Mouse (Mus musculus) forebrain, embryonic 16.5 days (tissue): Measurements from ENCODE around the gene Col5a2. TPM values are rescaled to one million over a fixed set of nuclear protein-coding genes. Genes with fewer than 3 reads are reported as not detected.
"Not testable (repeated sequence)": the region's sequence is repeated elsewhere in the genome, so short reads cannot be mapped to it uniquely, and the experiment has no call there.

Source experiments
- ATAC-seq: fragments of 200-750 bp; cut with Nextera tagmentation; 2 replicates; pipeline ENCODE4 v1.8.0; 2017; ENCODE audit warnings: mild to moderate bottlenecking, moderate library complexity
- H3K27ac ChIP-seq: fragments of 300-500 bp; sonication (generic); 2 replicates; pipeline ENCODE4 v1.5.1; 2014; ENCODE audit warnings: low read length, control low read depth
- H3K27me3 ChIP-seq: fragments of 300-500 bp; sonication (generic); replicated peaks from 2 replicates; pipeline ENCODE4 v1.6.1; 2014; ENCODE audit warnings: low read length; ENCODE audit not compliant: control insufficient read depth, insufficient read depth
- H3K36me3 ChIP-seq: fragments of 300-500 bp; sonication (generic); 2 replicates; pipeline ENCODE4 v1.6.1; 2014; ENCODE audit not compliant: control insufficient read depth, insufficient read depth
- H3K4me1 ChIP-seq: fragments of 300-500 bp; sonication (generic); replicated peaks from 2 replicates; pipeline ENCODE4 v1.6.1; 2014; ENCODE audit warnings: low read length; ENCODE audit not compliant: control insufficient read depth, insufficient read depth
- H3K4me2 ChIP-seq: fragments of 300-500 bp; sonication (generic); 2 replicates; pipeline ENCODE4 v1.6.1; 2014; ENCODE audit warnings: mild to moderate bottlenecking, low read length, control low read depth
- H3K4me3 ChIP-seq: fragments of 300-500 bp; sonication (generic); replicated peaks from 2 replicates; pipeline ENCODE4 v1.5.1; 2014; ENCODE audit warnings: mild to moderate bottlenecking, low read length, control low read depth
- H3K9ac ChIP-seq: fragments of 300-500 bp; sonication (generic); replicated peaks from 2 replicates; pipeline ENCODE4 v1.6.1; 2014; ENCODE audit warnings: low read depth, low read length, control low read depth
- H3K9me3 ChIP-seq: fragments of 300-500 bp; sonication (generic); 2 replicates; pipeline ENCODE4 v1.6.1; 2016; ENCODE audit warnings: low read length; ENCODE audit not compliant: control insufficient read depth
- WGBS: fragments of 180-500 bp; shearing (Covaris S2); extraction: QIAGEN DNeasy Blood & Tissue Kit; methylation state at CpG from one replicate; pipeline ENCODE4 v1.1.7; 2014; 5-methylcytosine and 5-hydroxymethylcytosine counted together
- polyA plus RNA-seq: library from polyadenylated mRNA; unstranded; fragments of >200 nt; fragmentation: Nextera tagmentation; extraction: Ambion mirVana; gene quantifications from 2 replicates; pipeline ENCODE4 v1.2.1, GENCODE M21; 2015

The Col5a2 gene
- polyA plus RNA-seq, result 8.6 and 12.4 TPM in 2 replicates

GRCm38 (mm10) chr1:45502865-45503332 is at the start of gene Col5a2:
TSS of gene Col5a2 (minus strand) at chr1:45503282.
- Histone ChIP-seq H3K4me2 (peak within 1 kb of the TSS; percentile 66), H3K27me3 (no peaks in the 10 kb centered on the region), H3K27ac (peak within 1 kb of the TSS; percentile 10; the same call in 1 of the 2 replicates), H3K36me3 (no peaks in the 10 kb centered on the region), H3K4me1 (peaks cover 9% of the 10 kb centered on the region), H3K9ac (peak within 1 kb of the TSS; percentile 24), H3K4me3 (peak within 1 kb of the TSS; percentile 45), H3K9me3 (no peaks in the 10 kb centered on the region)
- ATAC-seq, result peak; percentile 81
- WGBS, result 29% methylated on average over 12 of the region's 12 CpGs

- ATAC-seq, result no peak
- H3K27ac ChIP-seq, result no peak overlapping the region
- WGBS, result 92% methylated on average over 4 of the region's 4 CpGs
Observed at GRCm38 (mm10) chr1:45550531-45550930, 47.4 kb upstream of the Col5a2 start.

GRCm38 (mm10) chr1:45541888-45542287 is 38.8 kb upstream of the Col5a2 start:
- Histone ChIP-seq H3K27ac (no peak overlapping the region), H3K36me3 (no peaks in the 10 kb centered on the region), H3K9me3 (no peaks in the 10 kb centered on the region), H3K4me3 (no peak overlapping the region), H3K4me1 (no peaks in the 10 kb centered on the region), H3K4me2 (no peak overlapping the region), H3K27me3 (no peaks in the 10 kb centered on the region), H3K9ac (no peak overlapping the region)
- no peak for ATAC-seq
- 9% methylated on average over 1 of the region's 1 CpGs for WGBS

More at GRCm38 (mm10) chr1:45550531-45550930, 47.4 kb upstream of the Col5a2 start:
- no peak overlapping the region for H3K9ac ChIP-seq
- H3K36me3 ChIP-seq, result no peaks in the 10 kb centered on the region
- no peaks in the 10 kb centered on the region for H3K9me3 ChIP-seq
- H3K27me3 ChIP-seq, result no peaks in the 10 kb centered on the region
- no peak overlapping the region for H3K4me3 ChIP-seq
- no peaks in the 10 kb centered on the region for H3K4me1 ChIP-seq
- no peak overlapping the region for H3K4me2 ChIP-seq

GRCm38 (mm10) chr1:45541161-45541560 is 38.1 kb upstream of the Col5a2 start:
- no peaks in the 10 kb centered on the region for H3K36me3 ChIP-seq
- no peak overlapping the region for H3K4me3 ChIP-seq
- no peak overlapping the region for H3K27ac ChIP-seq
- H3K9me3 ChIP-seq, result no peaks in the 10 kb centered on the region
- no peaks in the 10 kb centered on the region for H3K27me3 ChIP-seq
- 83% methylated on average over 2 of the region's 2 CpGs for WGBS
- no peak overlapping the region for H3K9ac ChIP-seq
- H3K4me2 ChIP-seq, result no peak overlapping the region
- H3K4me1 ChIP-seq, result no peaks in the 10 kb centered on the region
- ATAC-seq, result no peak

- 94% methylated on average over 2 of the region's 2 CpGs for WGBS
- Histone ChIP-seq H3K27me3 (no peaks in the 10 kb centered on the region), H3K9ac (no peak overlapping the region), H3K4me2 (no peak overlapping the region), H3K36me3 (no peaks in the 10 kb centered on the region), H3K9me3 (no peaks in the 10 kb centered on the region), H3K4me1 (no peaks in the 10 kb centered on the region), H3K4me3 (no peak overlapping the region), H3K27ac (no peak overlapping the region)
- no peak for ATAC-seq
Observed at GRCm38 (mm10) chr1:45531486-45531885, 28.4 kb upstream of the Col5a2 start.

- not testable (repeated sequence) for H3K9ac ChIP-seq, H3K4me1 ChIP-seq, H3K36me3 ChIP-seq, H3K4me3 ChIP-seq, H3K27ac ChIP-seq, ATAC-seq, H3K9me3 ChIP-seq, H3K27me3 ChIP-seq, H3K4me2 ChIP-seq
Observed at GRCm38 (mm10) chr1:45527476-45527875, 24.4 kb upstream of the Col5a2 start.

- Histone ChIP-seq H3K27me3 (no peaks in the 10 kb centered on the region), H3K4me3 (no peak overlapping the region), H3K4me1 (no peaks in the 10 kb centered on the region), H3K9me3 (no peaks in the 10 kb centered on the region), H3K36me3 (no peaks in the 10 kb centered on the region), H3K27ac (no peak overlapping the region), H3K9ac (no peak overlapping the region), H3K4me2 (no peak overlapping the region)
- no peak for ATAC-seq
- 97% methylated on average over 3 of the region's 3 CpGs for WGBS
Observed at GRCm38 (mm10) chr1:45523601-45524000, 20.5 kb upstream of the Col5a2 start.

GRCm38 (mm10) chr1:45521486-45521885 is 18.4 kb upstream of the Col5a2 start:
- Histone ChIP-seq H3K4me3 (no peak overlapping the region), H3K27me3 (no peaks in the 10 kb centered on the region), H3K27ac (no peak overlapping the region), H3K9me3 (no peaks in the 10 kb centered on the region), H3K36me3 (no peaks in the 10 kb centered on the region), H3K4me1 (no peaks in the 10 kb centered on the region), H3K9ac (no peak overlapping the region), H3K4me2 (no peak overlapping the region)
- ATAC-seq, result no peak
- 78% methylated on average over 2 of the region's 2 CpGs for WGBS

GRCm38 (mm10) chr1:45502241-45502741 is 791 bp downstream of the Col5a2 start:
- no peaks in the 10 kb centered on the region for H3K9me3 ChIP-seq
- H3K9ac ChIP-seq, result peak overlapping the region; percentile 24
- peaks cover 9% of the 10 kb centered on the region for H3K4me1 ChIP-seq
- H3K27ac ChIP-seq, result peak overlapping the region; percentile 10; the same call in 1 of the 2 replicates
- H3K4me2 ChIP-seq, result peak overlapping the region; percentile 66
- peak overlapping the region; percentile 45 for H3K4me3 ChIP-seq
- H3K27me3 ChIP-seq, result no peaks in the 10 kb centered on the region
- H3K36me3 ChIP-seq, result no peaks in the 10 kb centered on the region
- 6% methylated on average over 11 of the region's 11 CpGs for WGBS
- peak; percentile 57; the same call in 1 of the 2 replicates for ATAC-seq

GRCm38 (mm10) chr1:45501437-45501836 is 1.6 kb downstream of the Col5a2 start:
- Histone ChIP-seq H3K4me3 (no peak overlapping the region; the same call in 1 of the 2 replicates), H3K9me3 (no peaks in the 10 kb centered on the region), H3K9ac (no peak overlapping the region), H3K27me3 (no peaks in the 10 kb centered on the region), H3K36me3 (no peaks in the 10 kb centered on the region), H3K27ac (no peak overlapping the region), H3K4me1 (peaks cover 9% of the 10 kb centered on the region), H3K4me2 (peak overlapping the region; percentile 66)
- ATAC-seq, result no peak
- 58% methylated on average over 6 of the region's 6 CpGs for WGBS
